In the genomic region with DNA sequence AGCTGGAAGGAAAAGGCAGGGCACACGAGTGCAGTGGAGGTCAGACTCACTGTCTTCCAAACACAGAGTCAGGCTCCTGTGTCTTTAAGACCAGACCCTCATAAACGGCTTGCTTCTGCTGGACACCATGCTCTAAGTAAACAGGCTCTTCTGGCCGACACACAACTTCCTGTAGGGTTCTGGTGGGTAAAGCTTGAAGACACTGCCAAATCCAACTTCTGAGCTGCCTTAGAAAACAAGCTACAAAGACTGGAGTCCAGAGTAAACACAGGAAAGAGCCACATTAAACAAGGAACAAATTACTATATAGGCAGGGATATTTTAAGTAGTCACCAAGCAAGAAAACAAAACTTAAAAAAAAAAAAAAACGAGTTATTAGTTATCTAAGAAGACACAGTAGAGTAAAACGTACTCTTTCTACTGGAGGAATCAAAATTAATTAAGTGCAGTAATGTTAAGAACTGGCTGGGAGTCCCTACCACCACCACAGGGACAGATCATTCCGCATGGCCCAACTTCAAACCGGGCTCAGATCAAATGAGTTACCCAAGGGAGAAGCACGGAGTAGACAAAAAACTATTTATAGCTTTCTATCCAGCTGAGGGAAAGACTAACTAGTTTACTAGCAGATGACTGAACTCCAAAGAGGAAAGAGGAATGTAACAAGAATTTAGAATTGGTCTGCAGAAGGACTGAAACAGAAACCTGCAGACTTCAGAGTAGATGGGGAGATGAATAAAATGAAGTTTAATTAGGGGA, we compare ENCODE assay signal across 11 mouse cellular contexts.
DNase-seq lines count a peak whose midpoint lies in the region; ATAC-seq and TF ChIP-seq lines count a peak whose summit lies in the region.
"Had no signal": no experiment of that assay in that cellular context is flagged by ENCODE, and none has a peak within 500 bp of the region (broad histone marks: within the 10 kb centered on the region; RNA-seq: fewer than 3 reads in every experiment).

No protein-coding gene starts in this region.

- no peak for ATAC-seq in midbrain, postnatal 0 days (ENCODE audit: low FRiP score)
- ATAC-seq in midbrain, embryonic 13.5 days = no peak
- ATAC-seq in liver, embryonic 15.5 days (ENCODE audit: insufficient read depth) = no peak
- no peak for ATAC-seq in stomach, postnatal 0 days (ENCODE audit: low FRiP score, low TSS enrichment)
- ATAC-seq in activated CD4-positive, CD25-positive, alpha-beta regulatory T cell, adult 4 months = no peak

- H3K4me2 ChIP-seq in midbrain, postnatal 0 days (ENCODE audit: low read depth, low read length, poor library complexity, severe bottlenecking) = no peak overlapping the region
- no peak overlapping the region for H3K4me2 ChIP-seq in midbrain, embryonic 13.5 days (replicated peaks)
- no peak overlapping the region for H3K4me2 ChIP-seq in liver, embryonic 15.5 days
- H3K4me2 ChIP-seq in stomach, postnatal 0 days (replicated peaks; ENCODE audit: low read depth) = no peak overlapping the region
- H3K4me2 ChIP-seq: embryonic facial prominence, embryonic 12.5 days; neural tube, embryonic 12.5 days had no signal

- peak; percentile 48 for DNase-seq in gastrocnemius, adult 2 months
- DNase-seq in gastrocnemius, postnatal 10 days = no peak
- peak; percentile 26 for DNase-seq in midbrain, postnatal 0 days (ENCODE audit: low spot score)
- no peak for DNase-seq in stomach, postnatal 0 days (ENCODE audit: low spot score)
- no peak for DNase-seq in left cerebral cortex, adult 9 months (ENCODE audit: low spot score in 2 of 2)
- DNase-seq: layer of hippocampus, postnatal 36 days had no signal

- H3K9ac ChIP-seq in midbrain, postnatal 0 days (replicated peaks; ENCODE audit: low read length, poor library complexity, severe bottlenecking) = no peak overlapping the region
- H3K9ac ChIP-seq in midbrain, embryonic 13.5 days (replicated peaks) = no peak overlapping the region
- H3K9ac ChIP-seq in liver, embryonic 15.5 days = no peak overlapping the region
- 0 out of 2 replicates have a peak overlapping the region, but pooled peaks have one; percentile 23 for H3K9ac ChIP-seq in stomach, postnatal 0 days (ENCODE audit: low read length)
- H3K9ac ChIP-seq: embryonic facial prominence, embryonic 12.5 days; neural tube, embryonic 12.5 days had no signal

- no peaks in the 10 kb centered on the region for H3K36me3 ChIP-seq in midbrain, postnatal 0 days (ENCODE audit: insufficient read depth, low read length)
- H3K36me3 ChIP-seq in midbrain, embryonic 13.5 days = no peaks in the 10 kb centered on the region
- no peaks in the 10 kb centered on the region for H3K36me3 ChIP-seq in liver, embryonic 15.5 days (replicated peaks)
- H3K36me3 ChIP-seq in stomach, postnatal 0 days (ENCODE audit: control insufficient read depth, insufficient read depth, low read length) = no peaks in the 10 kb centered on the region
- H3K36me3 ChIP-seq: embryonic facial prominence, embryonic 12.5 days; neural tube, embryonic 12.5 days had no signal

- H3K27me3 ChIP-seq in midbrain, postnatal 0 days (ENCODE audit: insufficient read depth, low read length) = no peaks in the 10 kb centered on the region
- no peaks in the 10 kb centered on the region for H3K27me3 ChIP-seq in midbrain, embryonic 13.5 days
- H3K27me3 ChIP-seq in liver, embryonic 15.5 days = no peaks in the 10 kb centered on the region
- no peaks in the 10 kb centered on the region for H3K27me3 ChIP-seq in stomach, postnatal 0 days (ENCODE audit: control insufficient read depth, insufficient read depth, low read length)
- H3K27me3 ChIP-seq: embryonic facial prominence, embryonic 12.5 days; neural tube, embryonic 12.5 days had no signal

- WGBS in midbrain, postnatal 0 days = 41% methylated on average over 8 of the region's 8 CpGs
- WGBS in midbrain, embryonic 13.5 days = 47% methylated on average over 8 of the region's 8 CpGs
- 26% methylated on average over 8 of the region's 8 CpGs for WGBS in liver, embryonic 15.5 days (ENCODE audit: insufficient replicate concordance)
- 24% methylated on average over 8 of the region's 8 CpGs for WGBS in stomach, postnatal 0 days

- TF ChIP-seq EP300 in stomach, postnatal 0 days (optimal IDR thresholded peaks at IDR 0.05) = no peak

- no peaks in the 10 kb centered on the region for H3K9me3 ChIP-seq in midbrain, postnatal 0 days (ENCODE audit: low read length)
- no peaks in the 10 kb centered on the region for H3K9me3 ChIP-seq in midbrain, embryonic 13.5 days
- H3K9me3 ChIP-seq in liver, embryonic 15.5 days (replicated peaks) = no peaks in the 10 kb centered on the region
- H3K9me3 ChIP-seq in stomach, postnatal 0 days (ENCODE audit: control insufficient read depth, low read length) = no peaks in the 10 kb centered on the region
- H3K9me3 ChIP-seq: embryonic facial prominence, embryonic 12.5 days; neural tube, embryonic 12.5 days had no signal

- intact Hi-C loops in gastrocnemius, adult 2 months (cut with DNase I) = no loop called here

- no peak for TF ChIP-seq CTCF in gastrocnemius, adult 2 months (IDR thresholded peaks at IDR 0.05)
- TF ChIP-seq CTCF in midbrain, postnatal 0 days (IDR thresholded peaks at IDR 0.05) = no peak
- TF ChIP-seq CTCF in stomach, postnatal 0 days (IDR thresholded peaks at IDR 0.05; ENCODE audit: low read depth) = no peak

- H3K4me3 ChIP-seq in gastrocnemius, adult 2 months = peak overlapping the region; percentile 32
- H3K4me3 ChIP-seq in midbrain, postnatal 0 days (ENCODE audit: low read depth, low read length) = no peak overlapping the region
- H3K4me3 ChIP-seq in midbrain, embryonic 13.5 days (replicated peaks) = no peak overlapping the region
- no peak overlapping the region for H3K4me3 ChIP-seq in liver, embryonic 15.5 days (replicated peaks)
- H3K4me3 ChIP-seq in stomach, postnatal 0 days (ENCODE audit: low read depth, low read length) = no peak overlapping the region
- H3K4me3 ChIP-seq: embryonic facial prominence, embryonic 12.5 days; neural tube, embryonic 12.5 days had no signal

- H3K27ac ChIP-seq in gastrocnemius, adult 2 months = peak overlapping the region; percentile 71
- no peak overlapping the region for H3K27ac ChIP-seq in midbrain, postnatal 0 days (ENCODE audit: low read depth, low read length)
- H3K27ac ChIP-seq in midbrain, embryonic 13.5 days = no peak overlapping the region
- H3K27ac ChIP-seq in liver, embryonic 15.5 days (replicated peaks) = peak overlapping the region; percentile 33; the same call in 1 of the 2 replicates
- H3K27ac ChIP-seq in stomach, postnatal 0 days (replicated peaks) = peak overlapping the region; percentile 61
- H3K27ac ChIP-seq: embryonic facial prominence, embryonic 12.5 days; neural tube, embryonic 12.5 days had no signal

- H3K4me1 ChIP-seq in midbrain, postnatal 0 days (ENCODE audit: insufficient read depth, low read length) = no peaks in the 10 kb centered on the region
- peaks cover 11% of the 10 kb centered on the region; the same call in 1 of the 2 replicates for H3K4me1 ChIP-seq in midbrain, embryonic 13.5 days (replicated peaks)
- peaks cover 20% of the 10 kb centered on the region for H3K4me1 ChIP-seq in liver, embryonic 15.5 days (replicated peaks)
- peaks cover 10% of the 10 kb centered on the region; the same call in 1 of the 2 replicates for H3K4me1 ChIP-seq in stomach, postnatal 0 days (replicated peaks; ENCODE audit: control insufficient read depth, insufficient read depth)

Comparison
In these comparisons a context has a peak if more than half of its experiments do, and no peak if none do; other contexts are left out.
1. DNase-seq: peak in gastrocnemius, adult 2 months (single experiment) and midbrain, postnatal 0 days (single experiment); none in gastrocnemius, postnatal 10 days (single experiment), stomach, postnatal 0 days (single experiment) and left cerebral cortex, adult 9 months (0 of 2).
2. H3K27ac ChIP-seq: peak in gastrocnemius, adult 2 months (single experiment), liver, embryonic 15.5 days (single experiment) and stomach, postnatal 0 days (single experiment); none in midbrain, postnatal 0 days (single experiment) and midbrain, embryonic 13.5 days (single experiment).